Mouse (Mus musculus) ovary, adult 18-20 months (tissue): ENCODE results near the gene Dlg3.

Experiments
- DNase-seq: peaks from one replicate; pipeline ENCODE4 v3.0.0; 2022; ENCODE audit warnings: low spot score, mixed read lengths

Gene Dlg3

DNA sequence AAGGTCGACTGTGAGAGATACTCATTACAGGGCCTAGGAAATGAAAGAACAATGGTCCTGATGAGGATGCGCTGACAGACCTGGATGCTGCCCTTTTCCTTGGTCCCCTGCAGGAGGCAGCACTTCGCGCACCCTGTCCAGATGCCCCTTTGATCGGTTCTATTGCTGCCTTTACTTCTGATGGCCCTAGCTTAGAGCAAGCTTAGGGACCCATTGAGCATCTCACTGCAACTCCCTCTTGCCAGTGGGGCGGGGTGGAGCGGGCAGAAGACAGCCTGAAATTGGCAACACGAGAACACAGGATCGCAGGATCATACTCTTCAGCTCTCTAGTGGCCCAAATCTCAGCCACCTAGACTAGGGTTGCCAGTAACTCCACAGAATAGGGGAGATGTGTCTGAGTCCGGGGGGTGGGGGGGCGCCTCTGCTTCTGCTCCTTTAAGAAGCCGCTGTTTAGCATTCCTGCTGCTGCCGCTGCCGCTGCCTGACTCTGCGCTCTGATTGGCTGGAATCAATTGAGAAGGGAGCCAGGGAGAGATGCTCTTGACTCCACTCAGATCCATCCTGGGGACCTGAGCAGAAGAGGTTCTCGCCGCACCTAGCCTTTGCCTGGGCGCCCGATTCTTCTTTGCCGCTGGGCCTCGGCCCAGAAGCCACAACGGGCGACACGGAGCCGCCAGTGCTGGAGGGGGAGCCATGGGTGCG is at the start of gene Dlg3:
Dlg3 (plus strand) TSS at position 542 of the 704 bp plus-strand sequence.
- no peak for DNase-seq

GRCm38 (mm10) chrX:100728947-100729346 is 38.6 kb upstream of the Dlg3 start:
- DNase-seq = peak; percentile 61

GRCm38 (mm10) chrX:100729665-100730188 is 37.8 kb upstream of the Dlg3 start, which contains the start of gene Gdpd2:
Gene Gdpd2, plus strand, starts transcription at chrX:100729873.
- peak; percentile 57 for DNase-seq

DNA sequence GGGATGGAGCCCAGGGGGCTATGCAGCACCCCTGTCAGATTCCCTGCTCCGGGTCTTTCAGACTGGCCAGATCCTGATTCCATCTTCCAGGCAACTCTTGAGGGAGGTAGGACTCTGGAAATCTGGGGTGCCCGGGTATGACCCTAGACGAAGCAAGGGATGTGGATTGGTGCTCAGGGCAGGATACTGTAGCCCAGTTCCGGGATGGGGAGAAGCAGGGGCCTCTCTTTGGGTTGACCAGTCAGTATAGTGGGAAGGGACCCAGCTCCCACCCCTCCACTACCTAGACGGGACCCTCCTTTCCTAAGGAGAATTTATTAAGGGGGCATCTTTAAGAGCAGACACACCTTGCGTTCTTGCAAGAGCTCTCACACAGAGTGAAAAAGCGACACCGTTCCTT is 37.3 kb upstream of the Dlg3 start:
- DNase-seq = no peak

GRCm38 (mm10) chrX:100734359-100734758 is 33.2 kb upstream of the Dlg3 start:
- no peak for DNase-seq

DNA sequence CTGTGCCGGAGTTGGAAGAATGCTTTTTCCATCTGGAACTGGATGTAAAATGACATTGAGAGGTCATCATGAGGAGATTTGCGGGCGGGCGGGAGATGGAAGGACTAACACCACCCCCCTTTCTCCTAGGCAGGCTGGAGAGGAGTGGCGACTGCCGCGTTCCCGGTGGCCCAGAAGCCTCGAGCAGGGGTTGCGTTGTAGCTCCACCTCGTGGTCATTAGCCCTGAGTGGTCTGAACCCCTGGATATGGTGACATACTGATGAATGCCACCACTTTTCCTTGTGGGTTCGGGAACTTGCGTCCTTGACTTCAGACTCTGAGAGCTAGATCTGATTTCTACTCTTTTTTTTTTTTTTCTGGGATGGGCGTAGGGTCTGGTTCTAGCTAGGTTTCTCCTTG is 28.6 kb upstream of the Dlg3 start:
- DNase-seq = peak; percentile 29

DNA sequence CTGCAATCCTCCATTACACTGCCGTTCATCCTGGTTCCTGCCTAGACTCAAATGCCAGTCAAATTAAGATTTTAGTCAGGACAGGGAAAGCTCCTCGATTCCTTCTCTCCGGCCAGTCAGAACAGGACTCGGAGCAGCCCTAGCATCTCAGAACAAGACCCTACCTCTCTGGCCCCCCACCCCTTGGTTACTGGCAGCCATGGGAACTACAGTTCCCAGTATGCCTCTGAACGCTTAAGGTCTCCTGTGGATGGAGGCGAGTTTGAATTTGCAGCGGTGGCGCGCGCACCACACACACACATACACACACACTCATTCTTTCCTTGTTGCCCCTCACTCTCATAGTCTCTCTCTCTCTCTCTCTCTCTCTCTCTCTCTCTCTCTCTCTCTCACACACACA is 28.1 kb upstream of the Dlg3 start:
- DNase-seq = no peak

DNA sequence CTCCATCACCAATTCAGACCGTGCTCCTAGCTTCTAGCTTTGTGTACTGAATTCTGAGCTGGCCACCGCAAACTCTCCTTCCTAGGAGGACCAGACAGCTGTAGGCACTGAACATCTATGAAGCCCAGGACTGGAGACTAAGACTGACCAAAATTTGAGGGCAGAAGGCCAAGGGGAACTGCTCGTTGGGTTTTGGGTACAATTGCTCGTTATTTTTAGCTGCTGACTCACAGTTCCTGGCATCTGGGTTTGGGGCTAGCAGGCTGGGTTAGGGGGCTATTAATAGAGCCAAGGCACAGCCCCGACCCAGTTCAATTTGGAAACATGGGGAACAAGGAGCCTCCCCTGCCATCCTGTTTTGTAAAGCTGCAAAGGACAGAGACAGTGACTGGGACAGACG is 26.7 kb upstream of the Dlg3 start:
- no peak for DNase-seq

- peak; percentile 29 for DNase-seq
Observed at GRCm38 (mm10) chrX:100741940-100742339, 25.6 kb upstream of the Dlg3 start.

- no peak for DNase-seq
Observed at GRCm38 (mm10) chrX:100765855-100766254, 1.7 kb upstream of the Dlg3 start.

DNA sequence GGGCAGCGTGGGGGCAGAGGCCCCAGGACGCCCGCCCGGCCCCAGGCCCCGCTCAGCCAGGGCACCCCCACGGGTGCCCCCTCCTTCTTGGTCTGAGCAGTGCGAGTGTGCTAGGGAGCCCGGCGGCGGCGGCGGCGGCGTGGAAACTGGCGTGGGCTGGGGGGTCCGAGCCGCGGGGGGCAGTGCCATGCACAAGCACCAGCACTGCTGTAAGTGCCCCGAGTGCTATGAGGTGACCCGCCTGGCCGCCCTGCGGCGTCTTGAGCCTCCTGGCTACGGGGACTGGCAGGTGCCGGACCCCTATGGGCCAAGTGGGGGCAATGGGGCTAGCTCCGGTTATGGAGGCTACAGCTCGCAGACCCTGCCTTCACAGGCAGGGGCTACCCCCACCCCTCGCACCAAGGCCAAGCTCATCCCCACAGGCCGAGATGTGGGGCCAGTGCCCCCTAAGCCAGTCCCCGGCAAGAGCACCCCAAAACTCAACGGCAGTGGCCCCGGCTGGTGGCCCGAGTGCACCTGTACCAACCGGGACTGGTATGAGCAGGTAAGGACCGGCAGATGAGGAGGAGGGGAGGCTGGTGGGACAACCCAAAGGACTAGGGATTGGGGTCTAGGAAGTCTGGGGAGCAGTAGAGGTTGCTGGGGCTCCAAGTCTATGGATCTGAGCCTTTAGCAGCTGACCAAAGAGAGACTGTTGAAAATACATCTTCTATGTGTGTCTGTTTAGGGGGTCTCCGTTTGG is 534 bp downstream of the Dlg3 start:
- no peak for DNase-seq

- DNase-seq = no peak
Observed at GRCm38 (mm10) chrX:100769281-100769680, 1.8 kb downstream of the Dlg3 start.

- peak; percentile 31 for DNase-seq
Observed at GRCm38 (mm10) chrX:100774341-100774811, 6.9 kb downstream of the Dlg3 start.

DNA sequence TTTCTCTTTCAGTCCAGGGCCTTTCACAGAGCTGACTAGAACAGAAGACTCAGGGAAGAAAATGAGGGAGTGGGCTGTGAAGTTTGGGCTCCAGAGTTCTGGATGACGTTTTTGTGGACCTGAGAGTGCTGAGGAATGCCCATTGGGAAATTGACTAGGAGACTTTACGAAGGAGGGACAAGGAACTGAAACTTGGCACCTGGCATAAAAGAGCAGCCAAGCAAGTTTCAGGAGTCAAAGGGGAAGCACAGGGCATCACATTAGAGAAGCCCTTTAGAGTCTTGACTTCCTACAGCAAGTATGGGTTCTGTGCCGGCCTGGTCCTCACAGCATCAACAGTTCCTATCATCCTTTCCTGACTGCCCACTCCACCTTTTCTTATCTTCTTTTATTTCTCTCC is 7.9 kb downstream of the Dlg3 start:
- DNase-seq = no peak

DNA sequence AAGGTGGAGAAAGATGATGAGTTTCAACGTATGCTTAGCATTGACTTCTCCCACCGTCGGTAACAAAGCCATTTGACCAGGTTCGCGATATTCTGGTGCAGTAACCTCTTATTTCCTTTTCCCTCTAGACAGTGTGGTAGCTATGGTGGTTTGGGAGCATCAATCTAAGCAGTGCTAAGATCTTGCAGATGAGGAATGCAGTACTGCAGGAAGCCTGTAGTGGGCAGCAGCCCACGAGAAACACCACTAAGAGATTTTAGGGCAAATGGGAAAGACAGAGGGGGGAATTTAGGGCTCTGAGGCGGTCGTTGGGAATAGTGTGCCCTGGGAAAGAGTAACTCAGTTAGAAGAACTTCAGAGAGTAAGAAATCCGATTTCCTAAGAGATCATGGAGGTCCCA is 9.0 kb downstream of the Dlg3 start:
- no peak for DNase-seq

DNA sequence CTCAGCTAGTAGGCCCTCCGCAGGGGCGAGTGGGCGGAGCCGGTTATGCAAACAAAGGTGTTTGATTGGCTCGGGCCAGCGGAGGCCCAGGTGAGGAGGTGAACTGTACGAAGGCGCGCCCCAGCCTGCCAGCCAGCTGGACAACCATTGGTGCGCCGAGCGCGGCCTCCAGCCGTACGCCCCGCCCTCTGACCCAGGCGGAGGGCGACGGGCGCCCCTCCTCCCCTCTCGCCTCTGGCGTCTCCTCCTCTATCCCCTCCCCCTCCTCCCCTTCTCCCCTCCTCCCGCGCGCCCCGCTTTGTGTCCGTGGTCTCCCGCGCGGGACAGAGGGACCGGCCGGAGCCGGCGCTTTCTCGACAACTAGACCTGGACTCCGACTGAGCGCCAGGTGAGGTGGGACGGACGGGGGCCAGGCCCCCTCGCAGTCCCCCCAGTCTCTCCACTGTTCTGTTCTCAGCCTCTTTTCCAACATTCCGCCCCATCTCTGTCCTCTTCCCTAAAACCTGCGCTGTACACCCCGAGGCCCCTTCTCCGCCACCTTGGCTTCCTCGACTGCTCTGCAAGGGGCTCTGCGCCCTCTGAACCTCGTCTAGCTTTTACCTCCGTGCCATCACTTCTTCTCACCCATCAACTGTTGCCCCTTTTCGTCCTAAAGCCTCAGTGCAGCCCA is 9.6 kb downstream of the Dlg3 start:
- DNase-seq = peak; percentile 71

- DNase-seq = no peak
Observed at GRCm38 (mm10) chrX:100777655-100778234, 10.2 kb downstream of the Dlg3 start.

- DNase-seq = no peak
Observed at GRCm38 (mm10) chrX:100778397-100778796, 10.9 kb downstream of the Dlg3 start.

GRCm38 (mm10) chrX:100789322-100789721 is 21.8 kb downstream of the Dlg3 start:
- DNase-seq = no peak

- no peak for DNase-seq
Observed at GRCm38 (mm10) chrX:100796041-100796740, 28.7 kb downstream of the Dlg3 start.

GRCm38 (mm10) chrX:100796741-100797090 is 29.2 kb downstream of the Dlg3 start:
- no peak for DNase-seq

DNA sequence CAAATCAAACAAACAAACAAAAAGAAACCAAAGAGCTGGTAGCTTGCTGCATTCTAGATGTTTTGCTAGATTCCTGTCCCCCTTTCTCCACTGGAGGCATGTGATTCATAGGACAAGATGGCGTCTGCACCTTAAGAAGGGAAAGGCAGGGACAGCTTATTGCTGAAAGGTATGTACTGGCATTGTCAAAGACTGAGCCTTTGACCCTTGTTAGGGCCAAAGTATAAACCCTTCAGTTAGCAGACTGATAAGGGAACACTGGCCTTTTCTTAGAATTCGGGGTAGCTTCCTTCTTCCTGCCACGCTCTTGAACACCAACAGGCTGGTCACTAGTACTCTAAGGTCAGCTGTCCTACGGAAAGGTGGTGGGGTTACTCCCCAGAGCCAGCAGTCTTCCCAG is 29.8 kb downstream of the Dlg3 start:
- no peak for DNase-seq
